Mouse (Mus musculus) erythroid progenitor cell, adult 5-6 weeks (primary cell): Measurements from ENCODE around the gene Chaf1b. TPM values are rescaled to one million over a fixed set of nuclear protein-coding genes. Genes with fewer than 3 reads are reported as not detected.

Source experiments
- ATAC-seq: replicated peaks from 2 replicates; pipeline ENCODE4 v1.8.0; 2016; ENCODE audit warnings: moderate number of reproducible peaks, mild to moderate bottlenecking, moderate TSS enrichment, inconsistent platforms; ENCODE audit not compliant: poor library complexity, low FRiP score, severe bottlenecking
- total RNA-seq, 2 experiments: library from RNA; stranded (forward) in 1 of 2; stranded (reverse) in 1 of 2; fragments of 150-400 nt in 1 of 2; fragments of 186-747, 209-891 nt in 1 of 2; gene quantifications; 2 replicates each; pipeline versions ENCODE4 v1.2.3 to v1.2.4; 2015 to 2017; ENCODE audit warnings: low replicate concordance in 2 of 2

Chaf1b gene
- 44.3 and 52.8 TPM in 2 replicates for total RNA-seq (2015; ENCODE audit: low replicate concordance)
- 18.5 and 52.9 TPM in 2 replicates for total RNA-seq (2017; ENCODE audit: low replicate concordance)

- peak; percentile 94 for ATAC-seq
Measured at GRCm38 (mm10) chr16:93883423-93884085, at the start of gene Chaf1b. Gene Chaf1b (plus strand): TSS chr16:93883901.

DNA sequence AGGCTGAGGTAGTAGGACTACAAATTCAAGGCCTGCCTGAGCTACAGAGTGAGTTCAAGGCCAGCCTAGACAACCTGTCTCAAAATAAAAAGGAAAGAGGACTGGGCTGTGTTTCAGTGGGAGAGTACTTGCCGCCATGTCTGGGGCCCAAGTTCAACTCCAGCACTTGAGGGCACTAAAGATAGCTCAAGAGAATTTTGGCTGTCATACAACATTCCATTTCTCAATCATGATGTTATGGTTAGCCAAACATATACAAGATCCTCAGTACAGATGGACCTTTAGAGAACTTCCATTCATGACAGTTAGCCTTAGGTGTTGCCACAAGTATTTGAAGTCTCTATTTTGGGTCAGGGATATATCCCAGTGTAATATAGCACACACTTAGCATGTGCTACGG is 49.6 kb upstream of the Chaf1b start:
- no peak for ATAC-seq

- ATAC-seq: no peak
Measured at GRCm38 (mm10) chr16:93839049-93839448, 44.7 kb upstream of the Chaf1b start.

- ATAC-seq: no peak
Measured at GRCm38 (mm10) chr16:93850527-93850926, 33.2 kb upstream of the Chaf1b start.

- ATAC-seq: no peak
Measured at GRCm38 (mm10) chr16:93859967-93860366, 23.7 kb upstream of the Chaf1b start.

DNA sequence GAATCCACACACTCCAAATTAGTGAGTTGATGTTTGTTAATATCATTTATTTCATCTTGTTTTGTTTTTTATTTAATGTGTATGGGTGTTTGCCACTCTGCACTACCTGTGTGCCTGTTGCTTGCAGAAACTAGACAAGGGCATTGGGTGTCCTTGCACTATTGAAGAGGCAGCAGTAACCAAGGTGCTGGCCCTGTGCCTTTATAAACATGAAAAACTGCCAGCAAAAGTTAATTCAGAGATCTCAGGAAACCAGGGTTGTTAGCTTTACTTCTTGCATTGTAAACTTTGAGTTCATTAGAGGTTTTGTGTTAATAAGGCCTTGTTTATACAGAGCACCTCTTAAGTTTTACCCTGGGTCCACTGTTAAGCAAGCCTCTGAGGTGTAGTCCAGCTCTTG is 23.0 kb upstream of the Chaf1b start:
- ATAC-seq: no peak

DNA sequence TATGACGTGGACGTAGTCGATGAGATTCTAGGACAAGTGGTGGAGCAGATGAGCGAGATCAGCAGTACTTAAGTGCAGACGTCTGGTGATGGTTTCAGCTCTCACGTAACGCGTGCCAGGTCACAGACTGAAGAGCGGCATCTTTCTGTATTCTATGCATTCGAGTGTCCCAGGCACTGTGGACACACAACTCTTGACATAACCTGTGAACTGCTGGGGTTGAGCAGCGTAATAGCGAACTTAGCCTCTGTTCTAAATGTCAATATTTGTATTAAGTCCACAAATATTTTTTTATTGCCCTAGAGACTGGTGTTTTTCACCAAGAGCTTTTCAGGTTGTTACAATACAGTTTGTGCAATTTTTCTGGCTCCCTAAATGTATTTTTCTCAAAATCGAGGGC is 8.9 kb upstream of the Chaf1b start:
- no peak for ATAC-seq

GRCm38 (mm10) chr16:93877612-93878380 is 5.9 kb upstream of the Chaf1b start:
- ATAC-seq: no peak

DNA sequence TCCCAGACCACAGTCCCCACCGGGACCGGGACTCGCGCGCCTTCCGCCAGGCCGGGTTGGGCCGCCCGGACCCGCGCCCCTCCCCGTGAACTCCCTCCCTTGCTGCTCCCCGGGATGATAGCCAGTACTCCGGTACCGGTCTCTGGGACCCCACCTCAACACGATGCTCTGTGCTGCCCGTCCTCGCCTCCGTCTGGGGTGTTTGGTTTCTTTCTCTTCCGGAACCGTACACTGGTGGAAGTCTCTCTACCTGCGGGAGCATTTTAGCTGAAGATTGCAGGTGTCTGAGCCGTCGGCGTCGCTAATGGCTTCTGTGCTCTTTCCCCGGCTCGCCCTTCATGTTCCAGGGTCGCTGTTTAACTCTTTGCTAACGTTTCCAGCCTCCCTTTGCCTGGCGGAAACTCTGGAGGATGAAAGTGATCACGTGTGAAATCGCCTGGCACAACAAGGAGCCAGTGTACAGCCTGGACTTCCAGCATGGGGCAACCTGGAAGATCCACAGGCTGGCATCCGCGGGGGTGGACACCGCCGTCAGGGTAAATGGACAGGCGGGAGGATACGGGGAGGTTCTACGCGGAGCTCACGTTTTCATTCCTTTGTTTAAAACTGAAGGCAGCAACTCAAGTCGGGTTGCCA is 503 bp downstream of the Chaf1b start:
- peak; percentile 53 for ATAC-seq

DNA sequence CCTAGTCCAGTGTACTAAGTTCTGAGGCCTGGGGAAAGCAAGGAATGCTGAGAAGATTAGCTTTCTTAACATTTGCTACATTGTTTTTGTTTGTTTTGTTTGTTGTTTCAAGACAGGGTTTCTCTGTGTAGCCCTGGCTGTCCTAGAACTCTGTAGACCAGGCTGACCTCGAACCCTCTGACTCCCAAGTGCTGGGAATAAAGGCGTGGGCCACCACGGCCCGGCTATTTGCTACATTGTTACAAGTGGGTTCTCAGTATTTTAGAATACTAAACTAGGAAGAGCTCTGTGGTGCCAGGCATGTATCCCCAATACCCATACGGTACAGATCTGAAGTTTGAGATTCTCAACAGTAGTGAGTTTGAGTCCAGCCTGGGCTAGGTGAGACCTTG is 1.0 kb downstream of the Chaf1b start:
- no peak for ATAC-seq

GRCm38 (mm10) chr16:93888481-93888880 is 4.8 kb downstream of the Chaf1b start:
- no peak for ATAC-seq

- no peak for ATAC-seq
Measured at GRCm38 (mm10) chr16:93890948-93891604, 7.4 kb downstream of the Chaf1b start.

DNA sequence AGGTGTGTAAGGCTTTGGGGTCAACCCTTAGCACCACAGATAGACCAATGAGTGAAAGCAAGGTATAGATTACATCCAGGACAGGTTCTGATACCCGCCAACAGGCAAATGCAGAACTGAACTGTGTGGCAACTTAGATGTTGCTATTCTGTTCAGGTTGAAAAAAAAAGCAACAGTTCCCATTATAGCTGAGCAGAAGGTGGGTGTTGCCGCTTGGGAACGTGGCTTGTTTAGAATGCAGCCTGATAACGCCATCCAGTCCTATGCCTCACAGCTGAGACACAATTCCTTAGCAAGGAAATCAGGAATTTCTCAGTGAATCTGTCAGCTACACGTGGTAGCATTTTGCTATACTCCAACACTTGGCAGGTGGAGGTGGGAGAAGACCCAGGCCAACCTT is 9.6 kb downstream of the Chaf1b start:
- ATAC-seq: no peak

DNA sequence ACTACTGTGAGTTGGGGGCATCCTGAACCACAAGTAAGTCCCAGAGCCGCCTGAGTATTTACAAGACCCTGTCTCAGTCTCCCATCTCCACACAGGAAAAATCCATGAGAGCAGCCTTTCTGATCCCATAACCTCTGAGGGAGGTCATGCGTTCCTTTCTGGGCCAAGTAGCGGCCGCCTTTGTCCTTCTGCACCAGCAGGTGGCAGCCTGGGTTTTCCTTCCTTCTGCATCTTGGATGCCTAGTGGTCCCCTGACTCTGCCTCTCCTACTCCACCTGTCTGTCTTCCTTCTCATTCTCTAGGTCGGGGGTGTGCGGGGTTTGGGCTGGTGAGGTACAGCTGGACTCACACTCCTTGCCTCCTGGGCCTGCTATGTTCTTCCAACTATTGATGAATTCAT is 19.3 kb downstream of the Chaf1b start:
- ATAC-seq: no peak

DNA sequence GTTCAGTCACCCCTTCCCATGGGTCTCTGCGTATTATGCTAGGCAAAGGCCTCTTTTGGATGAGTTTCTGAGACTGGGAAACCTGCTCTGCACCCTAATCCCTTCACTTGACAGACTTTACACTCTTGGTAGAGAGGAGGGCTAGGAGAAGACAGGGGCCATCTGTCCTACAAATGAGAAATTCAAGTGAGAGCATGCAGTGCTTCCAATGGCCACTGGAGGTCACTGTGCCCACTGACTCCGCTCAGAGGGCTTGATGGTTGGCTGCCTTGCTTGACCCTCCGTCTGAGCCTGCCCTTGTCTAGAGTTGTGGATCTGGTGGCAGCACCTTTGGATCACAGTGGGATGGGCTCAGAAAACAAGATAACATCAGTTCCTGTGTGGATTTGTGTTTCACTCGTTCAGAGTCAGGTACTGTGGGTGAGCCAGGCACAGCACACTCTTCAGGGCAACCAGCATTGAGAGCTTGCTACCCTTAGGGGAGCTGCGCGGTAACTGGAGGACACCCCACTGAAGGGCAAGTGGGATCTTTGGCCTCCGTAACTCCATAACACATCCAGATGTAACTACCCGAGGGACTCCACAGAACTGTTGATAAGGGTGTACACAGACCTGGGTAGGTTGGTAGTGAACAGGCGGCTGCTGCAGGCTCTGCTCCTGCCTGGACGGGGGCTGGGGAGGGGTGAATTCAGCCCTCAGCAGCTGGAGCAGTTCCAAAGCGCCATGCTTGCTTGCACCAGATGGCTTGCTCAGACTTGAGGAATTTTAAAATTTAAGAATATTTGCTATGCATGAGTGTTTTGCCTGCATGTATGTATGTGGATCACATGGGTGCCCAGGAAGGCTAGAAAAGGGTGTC is 22.7 kb downstream of the Chaf1b start:
- peak; percentile 82 for ATAC-seq

- no peak for ATAC-seq
Measured at GRCm38 (mm10) chr16:93907761-93908160, 24.1 kb downstream of the Chaf1b start.

GRCm38 (mm10) chr16:93908196-93908595 is 24.5 kb downstream of the Chaf1b start:
- ATAC-seq: no peak

GRCm38 (mm10) chr16:93909936-93910335 is 26.2 kb downstream of the Chaf1b start:
- ATAC-seq: no peak
